Comparison of ENCODE assay signal across 9 mouse cellular contexts in genomic region chr17:85688911-85689806, GRCm38 (mm10). TPM values are rescaled to one million over a fixed set of nuclear protein-coding genes. Genes with fewer than 3 reads are reported as not detected.
DNase-seq lines count a peak whose midpoint lies in the region; ATAC-seq and TF ChIP-seq lines count a peak whose summit lies in the region.
"Had no signal": no experiment of that assay in that cellular context is flagged by ENCODE, and none has a peak within 500 bp of the region (broad histone marks: within the 10 kb centered on the region; RNA-seq: fewer than 3 reads in every experiment).

No protein-coding gene starts in this region.

- H3K36me3 ChIP-seq in thymus, adult 2 months (ENCODE audit: control insufficient read depth, insufficient read depth, low read length) = no peaks in the 10 kb centered on the region
- H3K36me3 ChIP-seq in intestine, embryonic 16.5 days (ENCODE audit: control insufficient read depth, insufficient read depth, low read length) = no peaks in the 10 kb centered on the region
- no peaks in the 10 kb centered on the region for H3K36me3 ChIP-seq in midbrain, embryonic 11.5 days (ENCODE audit: control insufficient read depth, insufficient read depth, low read length)
- H3K36me3 ChIP-seq: liver, embryonic 15.5 days had no signal

- peak overlapping the region; percentile 95 for H3K4me2 ChIP-seq in intestine, embryonic 16.5 days (ENCODE audit: low read depth, low read length)
- peak overlapping the region; percentile 68 for H3K4me2 ChIP-seq in midbrain, embryonic 11.5 days

- no peak overlapping the region for H3K4me3 ChIP-seq in thymus, adult 2 months (ENCODE audit: control insufficient read depth, insufficient read depth, low read length)
- peak overlapping the region; percentile 54 for H3K4me3 ChIP-seq in intestine, embryonic 16.5 days (ENCODE audit: low read length)
- H3K4me3 ChIP-seq in midbrain, embryonic 11.5 days (ENCODE audit: low read depth, low read length) = peak overlapping the region; percentile 19
- H3K4me3 ChIP-seq in cerebellum, adult 2 months (replicated peaks; ENCODE audit: insufficient read depth, low read depth, low read length) = no peak overlapping the region

- no peak for TF ChIP-seq POLR2A in thymus, adult 2 months (IDR thresholded peaks at IDR 0.05; ENCODE audit: control insufficient read depth, extremely low read depth, insufficient read depth, low read length, poor library complexity)
- TF ChIP-seq POLR2A in cerebellum, adult 2 months (IDR thresholded peaks at IDR 0.05; ENCODE audit: borderline replicate concordance, insufficient read depth, low read length) = no peak

- H3K9me3 ChIP-seq in intestine, embryonic 16.5 days (ENCODE audit: control insufficient read depth, low read length) = no peaks in the 10 kb centered on the region
- H3K9me3 ChIP-seq in midbrain, embryonic 11.5 days (ENCODE audit: control insufficient read depth, low read length) = no peaks in the 10 kb centered on the region
- H3K9me3 ChIP-seq: liver, embryonic 15.5 days had no signal

- ATAC-seq in granulocyte monocyte progenitor cell, adult 5-6 weeks (replicated peaks; ENCODE audit: poor library complexity, severe bottlenecking) = peak; percentile 29
- peak; percentile 18; the same call in 1 of the 2 replicates for ATAC-seq in intestine, embryonic 16.5 days
- peak; percentile 31 for ATAC-seq in midbrain, embryonic 11.5 days (ENCODE audit: low FRiP score)

- no peak for TF ChIP-seq CTCF in thymus, adult 2 months (IDR thresholded peaks at IDR 0.05; ENCODE audit: borderline replicate concordance, control insufficient read depth, extremely low read depth, insufficient read depth, low read length, poor library complexity)
- TF ChIP-seq CTCF in cerebellum, adult 2 months (IDR thresholded peaks at IDR 0.05; ENCODE audit: borderline replicate concordance, insufficient read depth, low read depth, low read length) = no peak

- no peak overlapping the region for H3K9ac ChIP-seq in intestine, embryonic 16.5 days (ENCODE audit: low read depth, low read length)
- no peak overlapping the region for H3K9ac ChIP-seq in midbrain, embryonic 11.5 days (ENCODE audit: low read length)
- H3K9ac ChIP-seq: liver, embryonic 15.5 days had no signal

- H3K27ac ChIP-seq in thymus, adult 2 months (ENCODE audit: control insufficient read depth, insufficient read depth, low read length) = peak overlapping the region; percentile 13; the same call in 1 of the 2 replicates
- no peak overlapping the region for H3K27ac ChIP-seq in intestine, embryonic 16.5 days (ENCODE audit: low read length)
- no peak overlapping the region for H3K27ac ChIP-seq in midbrain, embryonic 11.5 days (ENCODE audit: low read depth, low read length)
- H3K27ac ChIP-seq in cerebellum, adult 2 months (ENCODE audit: insufficient read depth, low read length) = no peak overlapping the region
- H3K27ac ChIP-seq: liver, embryonic 15.5 days had no signal

- no peak for DNase-seq in thymus, adult 2 months
- no peak for DNase-seq in thymus, postnatal 10 days (ENCODE audit: low spot score in 2 of 2)
- DNase-seq in midbrain, embryonic 11.5 days (ENCODE audit: low spot score, missing footprints) = peak; percentile 97
- DNase-seq in layer of hippocampus, postnatal 10 days (ENCODE audit: low spot score in 2 of 2) = no peak
- no peak for DNase-seq in cerebellum, adult 2 months
- DNase-seq in urinary bladder, postnatal 25 days (ENCODE audit: low spot score) = no peak

- WGBS in thymus, adult 2 months = 3% methylated on average over 35 of the region's 35 CpGs
- WGBS in intestine, embryonic 16.5 days = 1% methylated on average over 35 of the region's 35 CpGs
- WGBS in midbrain, embryonic 11.5 days = under 1% methylated on average over 35 of the region's 35 CpGs
- WGBS in cerebellum, adult 2 months = under 1% methylated on average over 35 of the region's 35 CpGs

- no peaks in the 10 kb centered on the region for H3K4me1 ChIP-seq in thymus, adult 2 months (replicated peaks; ENCODE audit: control insufficient read depth, insufficient read depth, low read length)
- peaks cover 19% of the 10 kb centered on the region for H3K4me1 ChIP-seq in intestine, embryonic 16.5 days (ENCODE audit: control insufficient read depth, insufficient read depth, low read length)
- peaks cover 22% of the 10 kb centered on the region for H3K4me1 ChIP-seq in midbrain, embryonic 11.5 days (ENCODE audit: control insufficient read depth, insufficient read depth, low read length)
- no peaks in the 10 kb centered on the region for H3K4me1 ChIP-seq in cerebellum, adult 2 months (ENCODE audit: control insufficient read depth, insufficient read depth, low read length)
- H3K4me1 ChIP-seq: liver, embryonic 15.5 days had no signal

- peaks cover 8% of the 10 kb centered on the region; the same call in 1 of the 2 replicates for H3K27me3 ChIP-seq in thymus, adult 2 months (ENCODE audit: control insufficient read depth, insufficient read depth, low read length)
- H3K27me3 ChIP-seq in intestine, embryonic 16.5 days (replicated peaks; ENCODE audit: control insufficient read depth, insufficient read depth, low read length) = peaks cover 92% of the 10 kb centered on the region
- peaks cover 94% of the 10 kb centered on the region for H3K27me3 ChIP-seq in midbrain, embryonic 11.5 days (ENCODE audit: control insufficient read depth, insufficient read depth, low read length)
- H3K27me3 ChIP-seq in cerebellum, adult 2 months (ENCODE audit: control insufficient read depth, insufficient read depth, low read length) = peaks cover 26% of the 10 kb centered on the region; the same call in 1 of the 2 replicates

RNA-seq across cellular contexts. Expression of gene Six2, which starts 1.1 kb away (rescaled TPM):
- polyA plus RNA-seq in thymus, adult 2 months (2012; rRNA removed) = 11.8 and 14.4 TPM in 2 replicates
- not detected in 2 replicates for total RNA-seq in granulocyte monocyte progenitor cell, adult 5-6 weeks (2014; fragmentation: Nextera tagmentation)
- total RNA-seq in granulocyte monocyte progenitor cell, adult 5-6 weeks (2017) = not detected in 2 replicates
- 0.12 and 0.13 TPM in 2 replicates for polyA plus RNA-seq in intestine, embryonic 16.5 days (2015; fragmentation: Nextera tagmentation; extraction: Ambion mirVana)
- polyA plus RNA-seq in midbrain, embryonic 11.5 days (2014; fragmentation: Nextera tagmentation; extraction: Ambion mirVana) = 5.6 and 6.7 TPM in 2 replicates
- under 1 TPM; 0.25 to 0.42 TPM for total RNA-seq in layer of hippocampus, postnatal 10 days (2021)
- polyA plus RNA-seq in cerebellum, adult 2 months (2012; rRNA removed) = 0.06 and 0.07 TPM in 2 replicates
- polyA plus RNA-seq: liver, embryonic 15.5 days had no signal

Comparison
In these comparisons a context has a peak if more than half of its experiments do, and no peak if none do; other contexts are left out.
1. H3K4me3 ChIP-seq: peak in intestine, embryonic 16.5 days (single experiment) and midbrain, embryonic 11.5 days (single experiment); none in thymus, adult 2 months (single experiment) and cerebellum, adult 2 months (single experiment).
2. Peak in every context shown above with its lines, with median percentiles within 50 percentile points of each other: ATAC-seq.